Comparison of ENCODE assay signal across 7 mouse cellular contexts in the genomic region with DNA sequence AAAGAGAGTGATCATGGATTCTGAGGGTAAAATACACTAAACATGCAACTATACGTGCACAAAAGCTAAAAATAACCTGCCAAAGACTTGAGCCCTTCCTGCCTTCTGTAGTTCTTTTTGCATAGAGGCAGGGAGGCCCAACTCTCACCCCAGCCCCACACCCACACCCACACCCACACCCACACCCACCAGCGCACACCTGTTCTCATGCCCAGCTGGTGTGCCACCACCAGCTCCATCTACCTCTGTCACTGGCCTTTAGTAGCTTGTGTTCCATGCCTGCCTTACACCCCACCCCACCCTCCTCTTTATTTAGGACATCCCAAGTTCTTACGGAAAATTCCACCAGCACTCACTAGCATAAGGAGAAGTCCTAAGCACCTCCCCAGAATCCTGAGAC.
"Had no signal": no experiment of that assay in that cellular context is flagged by ENCODE, and none has a peak within 500 bp of the region (broad histone marks: within the 10 kb centered on the region; RNA-seq: fewer than 3 reads in every experiment).

No protein-coding gene starts in this region.

- DNase-seq: kidney, adult 8-10 months; kidney, postnatal 25 days; lung, adult 2 months; lung, postnatal 36 days; spleen, adult 18-20 months had no signal

- ATAC-seq: intestine, postnatal 0 days; lung, postnatal 0 days had no signal
